ENCODE assay signal across 8 mouse cellular contexts in the genomic region with DNA sequence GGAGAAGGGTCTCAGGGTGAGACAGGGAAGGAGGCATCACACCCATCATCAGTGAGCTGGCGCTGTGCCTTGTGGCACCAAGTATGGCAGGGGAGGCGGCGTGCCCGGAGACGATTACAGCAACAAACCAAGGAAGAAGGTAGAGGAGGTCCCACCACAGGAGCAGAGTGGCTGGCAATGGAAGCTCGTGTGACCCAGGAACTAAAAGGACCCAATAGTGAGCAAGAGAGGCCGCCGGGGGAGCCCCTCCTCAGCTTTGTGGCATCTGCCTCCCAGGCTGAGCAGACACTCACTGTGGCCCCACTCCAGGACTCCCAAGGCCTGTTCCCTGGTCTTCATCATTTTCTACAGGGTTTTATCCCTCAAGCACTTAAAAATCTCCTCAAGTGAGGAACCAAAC. TPM values are rescaled to one million over a fixed set of nuclear protein-coding genes. Genes with fewer than 3 reads are reported as not detected.
DNase-seq lines count a peak whose midpoint lies in the region; ATAC-seq lines count a peak whose summit lies in the region.

No protein-coding gene starts in this region.

- H3K4me2 ChIP-seq in liver, embryonic 12.5 days = peak overlapping the region; percentile 67

- peak overlapping the region; percentile 70 for H3K9ac ChIP-seq in liver, embryonic 12.5 days

- DNase-seq in adrenal gland, adult (ENCODE audit: inconsistent age in 2 of 2, low spot score in 1 of 2) = peak; percentile 51 to 75
- no peak for DNase-seq in adrenal gland, postnatal 10 days
- DNase-seq in ovary, adult 18-20 months (ENCODE audit: low spot score) = peak; percentile 40
- DNase-seq in ovary, postnatal 10 days (ENCODE audit: low spot score) = no peak
- DNase-seq in heart, postnatal 10 days = peak; percentile 23 to 48
- no peak for DNase-seq in spleen, postnatal 36 days (ENCODE audit: low spot score in 2 of 2)
- no peak for DNase-seq in layer of hippocampus, adult 9-10 months (ENCODE audit: low spot score)

- peaks cover 40% of the 10 kb centered on the region for H3K4me1 ChIP-seq in liver, embryonic 12.5 days

- H3K9me3 ChIP-seq in liver, embryonic 12.5 days (replicated peaks) = no peaks in the 10 kb centered on the region

- H3K27me3 ChIP-seq in liver, embryonic 12.5 days (replicated peaks) = no peaks in the 10 kb centered on the region

- intact Hi-C loops in heart, postnatal 10 days (cut with DNase I) = no loop called here

- H3K27ac ChIP-seq in liver, embryonic 12.5 days = peak overlapping the region; percentile 86

- H3K36me3 ChIP-seq in liver, embryonic 12.5 days = peaks cover 80% of the 10 kb centered on the region

- WGBS in liver, embryonic 12.5 days (ENCODE audit: insufficient replicate concordance) = 70% methylated on average over 8 of the region's 8 CpGs

- peak overlapping the region; percentile 80; the same call in 1 of the 2 replicates for H3K4me3 ChIP-seq in liver, embryonic 12.5 days

- no peak for ATAC-seq in liver, embryonic 12.5 days

RNA-seq across cellular contexts. Expression of gene Eef1g, which starts 1.1 kb away (rescaled TPM):
- total RNA-seq in adrenal gland, postnatal 10 days (2021) = 100 to 1,000 TPM; 355 to 407 TPM
- 100 to 1,000 TPM; 283 to 289 TPM for total RNA-seq in heart, postnatal 10 days (2021)
- 358 and 366 TPM in 2 replicates for polyA plus RNA-seq in liver, embryonic 12.5 days (2016; fragmentation: Nextera tagmentation; extraction: Ambion mirVana)

RNA-seq across cellular contexts. Expression of gene Tut1, which starts 12.1 kb away (rescaled TPM):
- total RNA-seq in adrenal gland, postnatal 10 days (2021) = 10 to 100 TPM; 17.4 to 19.3 TPM
- 10 to 100 TPM in 1 of 2 experiments, 1 to 10 TPM in 1; 8.5 to 10.4 TPM for total RNA-seq in heart, postnatal 10 days (2021)
- 26.0 and 27.7 TPM in 2 replicates for polyA plus RNA-seq in liver, embryonic 12.5 days (2016; fragmentation: Nextera tagmentation; extraction: Ambion mirVana)

RNA-seq across cellular contexts. Expression of gene Ahnak, which starts 23.3 kb away (rescaled TPM):
- total RNA-seq in adrenal gland, postnatal 10 days (2021) = 100 to 1,000 TPM; 146 to 184 TPM
- 100 to 1,000 TPM; 348 to 380 TPM for total RNA-seq in heart, postnatal 10 days (2021)
- 1.8 and 2.0 TPM in 2 replicates for polyA plus RNA-seq in liver, embryonic 12.5 days (2016; fragmentation: Nextera tagmentation; extraction: Ambion mirVana)

RNA-seq across cellular contexts. Expression of gene Mta2, which starts 24.1 kb away (rescaled TPM):
- 100 to 1,000 TPM in 1 of 2 experiments, 10 to 100 TPM in 1; 94.8 to 111 TPM for total RNA-seq in adrenal gland, postnatal 10 days (2021)
- total RNA-seq in heart, postnatal 10 days (2021) = 10 to 100 TPM; 54.4 to 59.5 TPM
- polyA plus RNA-seq in liver, embryonic 12.5 days (2016; fragmentation: Nextera tagmentation; extraction: Ambion mirVana) = 138 and 140 TPM in 2 replicates

RNA-seq across cellular contexts. Expression of gene Eml3, which starts 36.4 kb away (rescaled TPM):
- 10 to 100 TPM; 43.6 to 53.3 TPM for total RNA-seq in adrenal gland, postnatal 10 days (2021)
- 10 to 100 TPM; 16.7 to 18.7 TPM for total RNA-seq in heart, postnatal 10 days (2021)
- polyA plus RNA-seq in liver, embryonic 12.5 days (2016; fragmentation: Nextera tagmentation; extraction: Ambion mirVana) = 21.3 and 23.0 TPM in 2 replicates

Comparison
In these comparisons a context has a peak if more than half of its experiments do, and no peak if none do; other contexts are left out.
1. DNase-seq: peak in adrenal gland, adult (2 of 2), ovary, adult 18-20 months (single experiment) and heart, postnatal 10 days (2 of 2); none in adrenal gland, postnatal 10 days (single experiment), ovary, postnatal 10 days (single experiment), spleen, postnatal 36 days (0 of 2) and layer of hippocampus, adult 9-10 months (single experiment).